Mouse (Mus musculus) liver, embryonic 14.5 days (tissue): ENCODE measurements around the gene Cmtm2a.

Experiments
- CTCF ChIP-seq: IDR thresholded peaks from 2 replicates; pipeline ENCODE4 v1.5.1; 2016; ENCODE audit warnings: antibody characterized with exemption, low read depth, control low read depth
- EP300 ChIP-seq: IDR thresholded peaks from 2 replicates; pipeline ENCODE4 v1.6.1; 2016; ENCODE audit warnings: antibody characterized with exemption, low read depth

GRCm38 (mm10) chr8:104247908-104248275 is 45.1 kb downstream of the Cmtm2a start:
- TF ChIP-seq EP300 (no peak), CTCF (no peak)
